Mouse (Mus musculus) G1E (cell line): Measurements from ENCODE around the gene Jmjd8. TPM values are rescaled to one million over a fixed set of nuclear protein-coding genes. Genes with fewer than 3 reads are reported as not detected.
"Not testable (repeated sequence)": the region's sequence is repeated elsewhere in the genome, so short reads cannot be mapped to it uniquely, and the experiment has no call there.

Source experiments
- ATAC-seq: 2 replicates; pipeline ENCODE4 v1.8.0; 2016; ENCODE audit warnings: mild to moderate bottlenecking; ENCODE audit not compliant: insufficient number of reproducible peaks, poor library complexity, low FRiP score, severe bottlenecking; ENCODE audit errors: extremely low read depth
- DNase-seq: peaks from one replicate; pipeline ENCODE4 v3.0.0; 2012; ENCODE audit warnings: low spot score
- H3K27me3 ChIP-seq: 2 replicates; pipeline ENCODE4 v1.6.1; 2012; ENCODE audit warnings: mild to moderate bottlenecking, low read length, inconsistent platforms; ENCODE audit not compliant: insufficient read depth
- H3K36me3 ChIP-seq: replicated peaks from 2 replicates; pipeline ENCODE3; 2012; ENCODE audit warnings: mild to moderate bottlenecking, inconsistent platforms
- H3K4me1 ChIP-seq: 2 replicates; pipeline ENCODE4 v1.6.1; 2012; ENCODE audit warnings: low read depth, low read length, inconsistent platforms, mixed read lengths; ENCODE audit not compliant: insufficient read depth
- H3K4me3 ChIP-seq: 2 replicates; pipeline ENCODE4 v1.5.1; 2012; ENCODE audit warnings: low read depth, mild to moderate bottlenecking, inconsistent platforms, low read length, moderate library complexity, mixed read lengths
- H3K9me3 ChIP-seq: replicated peaks from 2 replicates; pipeline ENCODE4 v1.6.1; 2012; ENCODE audit warnings: inconsistent platforms
- CTCF ChIP-seq: IDR thresholded peaks from 2 replicates; pipeline ENCODE4 v1.5.1; 2012; ENCODE audit warnings: low read depth, low read length, inconsistent platforms, mixed read lengths
- GATA1 ChIP-seq: IDR thresholded peaks from 2 replicates; pipeline ENCODE4 v1.6.1; 2012; ENCODE audit warnings: borderline replicate concordance, low read length, inconsistent platforms, mixed read lengths
- GATA2 ChIP-seq: IDR thresholded peaks from 2 replicates; pipeline ENCODE4 v1.6.1; 2012; ENCODE audit warnings: low read depth, low read length, inconsistent platforms, borderline replicate concordance
- POLR2AphosphoS5 ChIP-seq: IDR thresholded peaks from 2 replicates; pipeline ENCODE4 v1.6.1; 2012; ENCODE audit warnings: low read depth, low read length, inconsistent platforms; ENCODE audit not compliant: insufficient replicate concordance
- TAL1 ChIP-seq: conservative IDR thresholded peaks from 2 replicates; pipeline ENCODE4 v1.6.1; 2012; ENCODE audit warnings: low read depth, low read length, inconsistent platforms, mixed read lengths
- polyA plus RNA-seq: library from polyadenylated mRNA; stranded (reverse); fragments of >175 nt; gene quantifications from 2 replicates; pipeline ENCODE4 v1.2.3, GENCODE M21; 2012
- total RNA-seq, 2 experiments: library from RNA; stranded (forward) in 1 of 2; stranded (reverse) in 1 of 2; fragments of 200-1000 nt in 1 of 2; fragments of >200 nt in 1 of 2; fragmentation: Nextera tagmentation in 1 of 2; gene quantifications; 2 replicates each; pipeline ENCODE4 v1.2.3; 2014 to 2017

Gene Jmjd8
- total and polyA plus RNA-seq, 3 experiments, result 0.11 to 1.9 (median 0.90) TPM

DNA sequence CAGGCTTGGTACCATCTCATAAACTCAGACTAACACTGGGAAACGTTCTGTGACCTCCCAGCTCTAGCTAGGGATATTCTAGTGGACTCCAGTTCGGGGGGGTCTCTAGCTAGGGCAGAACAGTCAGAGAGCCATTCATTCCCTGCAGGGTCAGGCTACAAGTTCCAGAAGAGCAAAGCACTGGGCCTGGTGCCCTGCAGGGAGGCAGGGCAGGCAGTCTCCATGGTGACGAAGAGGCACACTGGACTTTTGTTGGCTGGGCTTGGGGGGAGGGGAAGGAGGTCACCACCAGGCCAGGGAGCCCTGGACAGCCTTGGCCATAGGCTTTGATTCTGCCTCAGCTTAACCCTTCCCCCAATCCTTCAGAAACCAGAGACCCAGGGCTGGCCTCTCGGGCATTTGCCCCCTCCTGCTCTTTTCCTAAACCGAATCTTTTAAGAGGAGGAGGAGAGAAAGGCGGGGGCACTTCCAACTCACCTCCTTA lies 33.0 kb upstream of the Jmjd8 start, which contains the start of gene AC134908.4:
Gene AC134908.4, minus strand, starts transcription at position 51 of the 484 bp plus-strand sequence.
- H3K36me3 ChIP-seq, result peaks cover 39% of the 10 kb centered on the region
- DNase-seq (no peak), ATAC-seq (no peak)
- no peaks in the 10 kb centered on the region for H3K9me3 ChIP-seq
- peaks cover 64% of the 10 kb centered on the region for H3K4me1 ChIP-seq
- peak within 1 kb of the TSS; percentile 89 for H3K4me3 ChIP-seq
- no peak for TF ChIP-seq GATA2
- no peak for TF ChIP-seq POLR2AphosphoS5
- TF ChIP-seq TAL1, result no peak
- TF ChIP-seq GATA1, result no peak
- no peak for TF ChIP-seq CTCF
- no peaks in the 10 kb centered on the region for H3K27me3 ChIP-seq

DNA sequence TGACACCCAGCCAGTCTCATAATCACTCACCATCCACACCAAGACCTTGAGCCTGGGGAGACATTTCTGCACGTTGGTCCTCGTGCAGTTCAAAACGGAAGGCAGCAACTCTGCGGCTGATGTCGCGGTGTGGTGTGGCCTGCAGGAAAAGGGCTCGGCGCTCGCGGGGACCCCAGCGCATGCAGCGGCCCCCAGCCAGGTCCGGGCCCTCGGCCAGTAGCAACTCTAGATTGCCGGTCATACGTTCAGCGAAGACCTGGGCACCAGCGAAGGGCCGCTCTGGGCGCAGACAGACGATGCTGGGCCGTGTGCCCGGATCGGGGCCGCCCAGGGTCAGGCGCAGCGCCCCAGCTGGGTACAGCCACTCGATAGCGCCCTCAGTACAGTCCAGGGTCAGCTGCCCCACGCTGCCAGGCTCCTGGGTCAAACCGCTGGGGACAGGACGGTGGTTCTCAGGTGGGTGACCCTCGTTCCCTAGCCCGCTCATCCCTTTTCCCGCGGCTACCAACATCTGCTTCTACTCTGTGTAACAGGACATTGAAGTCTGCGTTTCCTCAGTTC lies 32.4 kb upstream of the Jmjd8 start:
- TF ChIP-seq POLR2AphosphoS5 (no peak), GATA1 (no peak), TAL1 (no peak), GATA2 (no peak), CTCF (no peak)
- Histone ChIP-seq H3K36me3 (peaks cover 34% of the 10 kb centered on the region), H3K4me3 (peak overlapping the region; percentile 89), H3K9me3 (no peaks in the 10 kb centered on the region), H3K4me1 (peaks cover 61% of the 10 kb centered on the region), H3K27me3 (no peaks in the 10 kb centered on the region)
- no peak for ATAC-seq
- peak; percentile 32 for DNase-seq

DNA sequence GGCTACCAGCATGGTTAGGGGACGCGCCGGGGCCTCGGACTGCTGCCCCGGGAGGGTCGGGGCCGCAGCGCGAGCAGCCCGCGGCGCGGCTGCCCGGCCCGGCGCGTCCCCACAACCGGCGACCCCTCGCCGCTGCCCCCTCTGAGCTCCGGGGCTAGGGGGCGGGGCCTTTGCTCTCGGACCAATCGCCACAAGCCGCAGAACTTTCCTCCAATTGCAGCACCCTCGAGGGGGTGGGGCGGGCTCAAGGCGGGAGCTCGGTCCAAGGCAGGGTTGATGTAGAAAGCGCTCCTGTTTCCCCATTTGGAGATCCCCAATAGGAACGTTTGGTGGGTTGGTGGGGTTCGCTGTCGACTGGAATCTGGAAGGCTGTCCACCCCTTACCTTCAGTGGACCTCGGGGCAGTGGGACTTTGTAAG lies 31.7 kb upstream of the Jmjd8 start, which contains the start of gene Metrn:
Gene Metrn, minus strand, starts transcription at position 186 of the 419 bp plus-strand sequence.
- ATAC-seq (peak; percentile 83), DNase-seq (peak; percentile 98)
- TF ChIP-seq TAL1 (no peak), POLR2AphosphoS5 (no peak), GATA1 (no peak), GATA2 (no peak), CTCF (no peak)
- H3K4me1 ChIP-seq, result peaks cover 58% of the 10 kb centered on the region
- H3K9me3 ChIP-seq, result no peaks in the 10 kb centered on the region
- no peaks in the 10 kb centered on the region for H3K27me3 ChIP-seq
- H3K4me3 ChIP-seq, result peak within 1 kb of the TSS; percentile 89
- peaks cover 32% of the 10 kb centered on the region for H3K36me3 ChIP-seq

DNA sequence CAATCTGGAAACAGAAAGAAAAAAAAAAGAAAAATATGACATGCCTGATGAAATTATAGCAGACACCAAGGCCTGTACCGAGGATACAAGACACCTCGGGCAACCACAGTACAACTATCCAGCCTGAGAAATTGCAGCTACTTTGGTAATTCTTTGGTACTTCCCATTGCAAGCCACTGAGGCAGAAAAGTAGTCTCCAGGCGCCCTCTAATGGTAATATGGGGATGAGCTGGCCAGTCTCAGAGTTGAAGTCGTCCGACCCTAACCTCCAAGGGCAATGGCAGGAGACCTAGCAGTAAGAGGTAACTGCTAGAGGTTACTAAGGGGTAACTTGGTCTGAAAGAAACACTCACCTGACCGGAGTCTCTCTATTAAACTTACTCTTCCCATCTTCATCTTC lies 27.6 kb upstream of the Jmjd8 start:
- ATAC-seq, result peak; percentile 48; the same call in 1 of the 2 replicates
- DNase-seq, result peak; percentile 74

DNA sequence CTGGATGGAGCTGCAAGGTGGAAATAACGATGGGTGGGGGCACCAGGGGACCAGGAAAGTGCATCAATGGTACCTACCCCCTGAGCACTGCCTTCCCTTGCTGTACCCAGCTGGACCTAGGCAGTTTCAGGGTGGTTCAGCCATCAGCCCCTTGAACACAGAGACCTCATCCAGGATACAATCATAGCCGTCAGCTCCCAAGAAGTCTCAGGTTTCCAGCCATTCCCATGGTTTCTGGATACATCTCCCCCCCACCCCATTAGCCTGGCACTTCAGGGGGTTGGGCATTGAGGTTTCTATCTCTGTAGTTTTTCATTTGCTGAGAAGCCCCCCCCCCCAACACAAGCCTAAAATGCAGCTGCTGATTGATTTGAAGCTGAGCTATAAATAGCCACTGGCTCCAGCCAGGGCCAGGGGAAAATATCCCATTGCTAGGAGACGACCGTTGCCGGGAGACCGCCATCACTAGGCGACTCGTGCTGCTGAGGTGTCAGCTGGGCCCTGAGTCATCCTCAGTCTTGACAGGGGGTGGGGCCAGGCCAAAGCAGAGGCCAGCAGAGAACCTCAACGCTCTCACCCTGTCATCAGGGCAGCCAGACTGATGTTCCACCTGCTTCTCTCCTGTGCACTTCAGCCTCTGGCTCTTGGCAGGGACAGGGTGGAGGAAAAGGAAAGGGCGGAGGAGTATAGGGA lies 25.7 kb upstream of the Jmjd8 start:
- TF ChIP-seq POLR2AphosphoS5 (no peak), CTCF (no peak), TAL1 (no peak), GATA2 (no peak), GATA1 (no peak)
- Histone ChIP-seq H3K27me3 (peaks cover 7% of the 10 kb centered on the region; the same call in 1 of the 2 replicates), H3K9me3 (no peaks in the 10 kb centered on the region), H3K4me1 (peaks cover 7% of the 10 kb centered on the region), H3K4me3 (no peak overlapping the region), H3K36me3 (no peaks in the 10 kb centered on the region)
- DNase-seq (no peak), ATAC-seq (no peak)

More for the DNA sequence above, 27.6 kb upstream of the Jmjd8 start:
- H3K9me3 ChIP-seq, result no peaks in the 10 kb centered on the region
- H3K27me3 ChIP-seq, result peaks cover 7% of the 10 kb centered on the region; the same call in 1 of the 2 replicates
- H3K4me3 ChIP-seq, result no peak overlapping the region
- H3K36me3 ChIP-seq, result peaks cover 1% of the 10 kb centered on the region
- TF ChIP-seq CTCF (peak; percentile 56), GATA2 (no peak)
- peaks cover 20% of the 10 kb centered on the region for H3K4me1 ChIP-seq

DNA sequence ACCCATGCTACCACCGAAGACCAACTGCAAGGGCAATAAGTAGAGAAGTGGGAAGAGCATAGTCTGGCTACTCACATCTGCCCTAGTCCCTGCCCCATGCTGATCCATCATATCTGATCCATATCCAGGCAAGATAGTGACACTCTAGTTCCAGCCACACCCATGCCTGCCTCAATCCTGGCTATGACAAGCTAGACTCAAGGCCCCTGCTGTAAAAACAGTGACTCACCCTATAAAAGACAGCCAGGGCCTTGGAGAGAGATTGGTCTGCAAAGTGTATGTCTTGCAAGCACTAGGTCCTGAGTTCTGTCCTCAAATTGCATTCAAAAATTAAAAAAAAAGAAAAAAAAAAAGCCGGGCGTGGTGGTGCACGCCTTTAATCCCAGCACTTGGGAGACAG lies 22.2 kb upstream of the Jmjd8 start:
- DNase-seq (no peak), ATAC-seq (no peak)
- Histone ChIP-seq H3K4me3 (no peak overlapping the region), H3K9me3 (0 out of 2 replicates have a peak, but pooled peaks cover 5% of the 10 kb centered on the region), H3K4me1 (peaks cover 5% of the 10 kb centered on the region; the same call in 1 of the 2 replicates), H3K27me3 (peaks cover 38% of the 10 kb centered on the region), H3K36me3 (no peaks in the 10 kb centered on the region)
- no peak for TF ChIP-seq GATA2
- no peak for TF ChIP-seq GATA1
- TF ChIP-seq POLR2AphosphoS5, result no peak
- no peak for TF ChIP-seq CTCF
- TF ChIP-seq TAL1, result no peak

DNA sequence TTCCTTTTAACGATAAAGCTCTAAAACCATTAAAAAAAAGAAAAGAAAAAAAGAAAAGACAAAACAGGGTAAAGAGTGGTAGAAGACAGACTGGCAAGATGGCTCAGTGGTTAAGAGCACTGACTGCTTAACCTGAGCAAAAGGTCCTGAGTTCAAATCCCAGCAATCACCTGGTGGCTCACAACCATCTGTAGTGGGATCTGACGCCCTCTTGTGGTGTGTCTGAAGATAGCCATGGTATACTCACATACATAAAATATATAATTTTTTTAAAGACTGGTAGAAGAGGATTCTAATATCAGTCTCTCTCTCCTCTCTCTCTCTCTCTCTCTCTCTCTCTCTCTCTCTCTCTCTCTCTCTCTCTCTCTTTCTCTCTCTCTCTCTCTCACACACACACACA lies 21.2 kb upstream of the Jmjd8 start:
- peaks cover 46% of the 10 kb centered on the region for H3K27me3 ChIP-seq
- not testable (repeated sequence) for H3K9me3 ChIP-seq, DNase-seq, H3K36me3 ChIP-seq, H3K4me3 ChIP-seq, ATAC-seq, H3K4me1 ChIP-seq
